Mouse (Mus musculus): Measurements from ENCODE around the gene Elmo1. TPM values are rescaled to one million over a fixed set of nuclear protein-coding genes. Genes with fewer than 3 reads are reported as not detected.
"Not testable (repeated sequence)": the region's sequence is repeated elsewhere in the genome, so short reads cannot be mapped to it uniquely, and the experiment has no call there.

Gene Elmo1
- total RNA-seq, 2 experiments from 2014 or later, result 9.8 to 10.2 TPM

- intact Hi-C loops (cut with DNase I), result no loop called here
- no peak for DNase-seq (ENCODE audit: low spot score)
Measured at GRCm38 (mm10) chr13:20606891-20607290, 516.5 kb downstream of the Elmo1 start.

GRCm38 (mm10) chr13:20609003-20609688 lies 518.8 kb downstream of the Elmo1 start:
- intact Hi-C loops (cut with DNase I), result no loop called here
- no peak for DNase-seq (ENCODE audit: low spot score)

- intact Hi-C loops (cut with DNase I), result no loop called here
- no peak for DNase-seq (ENCODE audit: low spot score)
Measured at GRCm38 (mm10) chr13:20615596-20616469, 525.4 kb downstream of the Elmo1 start.

- intact Hi-C loops (cut with DNase I), result no loop called here
- no peak for DNase-seq (ENCODE audit: low spot score)
Measured at GRCm38 (mm10) chr13:20619946-20620345, 529.5 kb downstream of the Elmo1 start.

GRCm38 (mm10) chr13:20623071-20623850 lies 532.9 kb downstream of the Elmo1 start:
- no peak for DNase-seq (ENCODE audit: low spot score)
- intact Hi-C loops (cut with DNase I), result no loop called here

- intact Hi-C loops (cut with DNase I), result no loop called here
Measured at GRCm38 (mm10) chr13:20627796-20628195, 537.4 kb downstream of the Elmo1 start.

GRCm38 (mm10) chr13:20632477-20632876 lies 542.1 kb downstream of the Elmo1 start:
- intact Hi-C loops (cut with DNase I), result no loop called here
- no peak for DNase-seq (ENCODE audit: low spot score)

More at GRCm38 (mm10) chr13:20627796-20628195, 537.4 kb downstream of the Elmo1 start:
- no peak for DNase-seq (ENCODE audit: low spot score)

- intact Hi-C loops (cut with DNase I); DNase-seq (ENCODE audit: low spot score): not testable (repeated sequence)
Measured at GRCm38 (mm10) chr13:20634679-20635078, 544.3 kb downstream of the Elmo1 start.

GRCm38 (mm10) chr13:20635646-20636045 lies 545.2 kb downstream of the Elmo1 start:
- DNase-seq (ENCODE audit: low spot score), result no peak
- intact Hi-C loops (cut with DNase I), result no loop called here

Data from heart, postnatal 25 days (tissue).